Mouse (Mus musculus): Measurements from ENCODE around the gene Mtmr3.

The Mtmr3 gene

GRCm38 (mm10) chr11:4518981-4519380, 75.7 kb downstream of the Mtmr3 start:
- DNase-seq (ENCODE audit: low spot score), result no peak

- DNase-seq (ENCODE audit: low spot score), result no peak
These were observed 87.2 kb downstream of the Mtmr3 start for GRCm38 (mm10) chr11:4507421-4507820.

GRCm38 (mm10) chr11:4506486-4506885, 88.2 kb downstream of the Mtmr3 start:
- DNase-seq (ENCODE audit: low spot score), result no peak

GRCm38 (mm10) chr11:4502206-4502605, 92.5 kb downstream of the Mtmr3 start:
- no peak for DNase-seq (ENCODE audit: low spot score)

- DNase-seq (ENCODE audit: low spot score), result no peak
These were observed 93.8 kb downstream of the Mtmr3 start for GRCm38 (mm10) chr11:4500826-4501225.

- DNase-seq (ENCODE audit: low spot score), result no peak
These were observed 94.4 kb downstream of the Mtmr3 start for GRCm38 (mm10) chr11:4500261-4500660.

- DNase-seq (ENCODE audit: low spot score), result no peak
These were observed 95.2 kb downstream of the Mtmr3 start for GRCm38 (mm10) chr11:4499456-4499855.

GRCm38 (mm10) chr11:4498774-4499173, 95.9 kb downstream of the Mtmr3 start:
- DNase-seq (ENCODE audit: low spot score), result no peak

GRCm38 (mm10) chr11:4497501-4498118, 97.1 kb downstream of the Mtmr3 start:
- DNase-seq (ENCODE audit: low spot score), result peak; percentile 34

GRCm38 (mm10) chr11:4495021-4495540, 99.6 kb downstream of the Mtmr3 start:
- no peak for DNase-seq (ENCODE audit: low spot score)

- DNase-seq (ENCODE audit: low spot score), result no peak
These were observed 105.5 kb downstream of the Mtmr3 start for GRCm38 (mm10) chr11:4489207-4489606.

GRCm38 (mm10) chr11:4488798-4489197, 105.9 kb downstream of the Mtmr3 start:
- DNase-seq (ENCODE audit: low spot score), result no peak

GRCm38 (mm10) chr11:4488367-4488766, 106.3 kb downstream of the Mtmr3 start:
- no peak for DNase-seq (ENCODE audit: low spot score)

- DNase-seq (ENCODE audit: low spot score), result peak; percentile 11
These were observed 107.2 kb downstream of the Mtmr3 start for GRCm38 (mm10) chr11:4487401-4487965.

- DNase-seq (ENCODE audit: low spot score), result no peak
These were observed 110.1 kb downstream of the Mtmr3 start for GRCm38 (mm10) chr11:4484541-4484940.

GRCm38 (mm10) chr11:4482641-4483040, 112.0 kb downstream of the Mtmr3 start:
- no peak for DNase-seq (ENCODE audit: low spot score)

- no peak for DNase-seq (ENCODE audit: low spot score)
These were observed 118.4 kb downstream of the Mtmr3 start for GRCm38 (mm10) chr11:4476184-4476697.

GRCm38 (mm10) chr11:4472464-4473179, 122.0 kb downstream of the Mtmr3 start:
- DNase-seq (ENCODE audit: low spot score), result no peak

GRCm38 (mm10) chr11:4471734-4472133, 122.9 kb downstream of the Mtmr3 start:
- DNase-seq (ENCODE audit: low spot score), result no peak

GRCm38 (mm10) chr11:4471251-4471650, 123.4 kb downstream of the Mtmr3 start:
- DNase-seq (ENCODE audit: low spot score), result no peak

GRCm38 (mm10) chr11:4469091-4469490, 125.6 kb downstream of the Mtmr3 start:
- no peak for DNase-seq (ENCODE audit: low spot score)

GRCm38 (mm10) chr11:4467436-4467835, 127.2 kb downstream of the Mtmr3 start:
- no peak for DNase-seq (ENCODE audit: low spot score)

- no peak for DNase-seq (ENCODE audit: low spot score)
These were observed 128.5 kb downstream of the Mtmr3 start for GRCm38 (mm10) chr11:4466191-4466590.

Data from ovary, adult 18-20 months (tissue).